Mouse (Mus musculus): Measurements from ENCODE around the gene Eif3l.

Gene Eif3l

GRCm38 (mm10) chr15:79093083-79093839 is 18.3 kb downstream of the Eif3l start:
- DNase-seq = no peak

GRCm38 (mm10) chr15:79095483-79095882 is 20.5 kb downstream of the Eif3l start:
- DNase-seq = no peak

GRCm38 (mm10) chr15:79096556-79096955 is 21.6 kb downstream of the Eif3l start:
- DNase-seq = no peak

GRCm38 (mm10) chr15:79097135-79097534 is 22.2 kb downstream of the Eif3l start:
- DNase-seq = no peak

- DNase-seq = no peak
These were observed 22.6 kb downstream of the Eif3l start for GRCm38 (mm10) chr15:79097611-79098025.

GRCm38 (mm10) chr15:79098220-79098619 is 23.2 kb downstream of the Eif3l start:
- DNase-seq = no peak

- DNase-seq = no peak
These were observed 23.9 kb downstream of the Eif3l start for GRCm38 (mm10) chr15:79098868-79099267.

GRCm38 (mm10) chr15:79099456-79099855 is 24.5 kb downstream of the Eif3l start:
- no peak for DNase-seq

GRCm38 (mm10) chr15:79100391-79100790 is 25.4 kb downstream of the Eif3l start:
- no peak for DNase-seq

GRCm38 (mm10) chr15:79101531-79101930 is 26.6 kb downstream of the Eif3l start:
- no peak for DNase-seq

GRCm38 (mm10) chr15:79103264-79103663 is 28.3 kb downstream of the Eif3l start:
- no peak for DNase-seq

GRCm38 (mm10) chr15:79105804-79106203 is 30.8 kb downstream of the Eif3l start:
- no peak for DNase-seq

GRCm38 (mm10) chr15:79107966-79108365 is 33.0 kb downstream of the Eif3l start:
- DNase-seq = peak; percentile 43

GRCm38 (mm10) chr15:79108421-79109320 is 33.7 kb downstream of the Eif3l start, which contains the start of gene Micall1:
TSS of gene Micall1 (plus strand) at chr15:79108898.
- peak; percentile 81 for DNase-seq

- DNase-seq = peak; percentile 26
These were observed 34.4 kb downstream of the Eif3l start for GRCm38 (mm10) chr15:79109321-79109934.

GRCm38 (mm10) chr15:79110031-79110430 is 35.1 kb downstream of the Eif3l start:
- no peak for DNase-seq

- DNase-seq = no peak
These were observed 35.5 kb downstream of the Eif3l start for GRCm38 (mm10) chr15:79110528-79110927.

GRCm38 (mm10) chr15:79111774-79112173 is 36.8 kb downstream of the Eif3l start:
- DNase-seq = no peak

- no peak for DNase-seq
These were observed 40.3 kb downstream of the Eif3l start for GRCm38 (mm10) chr15:79115276-79115675.

GRCm38 (mm10) chr15:79119491-79119890 is 44.5 kb downstream of the Eif3l start:
- DNase-seq = no peak

GRCm38 (mm10) chr15:79122119-79122518 is 47.1 kb downstream of the Eif3l start:
- DNase-seq = no peak

- DNase-seq = no peak
These were observed 47.6 kb downstream of the Eif3l start for GRCm38 (mm10) chr15:79122546-79122945.

GRCm38 (mm10) chr15:79123751-79124150 is 48.8 kb downstream of the Eif3l start:
- no peak for DNase-seq
